Mouse (Mus musculus) neural tube, embryonic 10.5 days (tissue): ENCODE data around the gene Otud1.

ENCODE experiments used
- DNase-seq: peaks from one replicate; pipeline ENCODE4 v3.0.0-alpha.2; 2017; ENCODE audit warnings: low spot score; ENCODE audit errors: extremely low spot score

Otud1 gene

DNA sequence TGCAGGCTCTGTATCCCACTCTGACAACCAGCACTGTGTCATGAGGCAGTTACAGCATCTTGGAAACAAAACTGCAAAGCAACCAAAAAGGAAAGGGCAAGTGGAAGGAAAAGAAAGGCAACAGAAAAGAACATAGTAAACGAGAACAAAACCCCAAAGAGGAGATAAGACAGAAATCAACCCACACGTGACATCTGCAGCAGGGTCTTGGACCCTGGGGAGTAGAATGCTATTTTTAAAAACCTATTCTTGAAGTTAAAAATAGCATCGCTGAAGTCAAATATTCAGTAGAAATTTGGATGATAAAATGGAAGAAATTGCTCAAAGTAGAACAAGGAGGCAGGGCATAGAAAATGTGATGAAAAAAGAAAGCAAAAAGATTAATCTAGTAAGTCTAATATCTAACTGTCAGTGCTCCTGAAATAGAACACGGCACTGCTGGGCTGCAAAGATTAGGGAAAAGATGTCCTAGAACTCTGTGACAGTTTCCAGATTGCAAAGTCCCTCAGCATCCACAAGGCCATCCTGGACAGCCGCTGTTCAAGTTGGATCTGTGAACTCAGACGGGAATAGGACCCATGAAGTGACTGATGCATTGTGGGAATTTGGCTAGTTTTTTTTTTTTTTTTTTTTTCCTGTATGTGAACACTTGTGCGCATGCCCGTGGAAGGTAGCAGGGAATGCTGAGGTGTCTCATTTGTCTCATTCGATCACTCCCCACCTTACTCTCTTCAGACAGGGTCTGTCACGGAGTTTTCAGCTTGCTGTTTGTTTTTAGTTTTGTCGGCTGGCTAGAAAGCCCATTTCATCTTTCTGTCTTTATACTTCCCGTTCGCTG lies 13.5 kb downstream of the Otud1 start:
- DNase-seq = no peak

DNA sequence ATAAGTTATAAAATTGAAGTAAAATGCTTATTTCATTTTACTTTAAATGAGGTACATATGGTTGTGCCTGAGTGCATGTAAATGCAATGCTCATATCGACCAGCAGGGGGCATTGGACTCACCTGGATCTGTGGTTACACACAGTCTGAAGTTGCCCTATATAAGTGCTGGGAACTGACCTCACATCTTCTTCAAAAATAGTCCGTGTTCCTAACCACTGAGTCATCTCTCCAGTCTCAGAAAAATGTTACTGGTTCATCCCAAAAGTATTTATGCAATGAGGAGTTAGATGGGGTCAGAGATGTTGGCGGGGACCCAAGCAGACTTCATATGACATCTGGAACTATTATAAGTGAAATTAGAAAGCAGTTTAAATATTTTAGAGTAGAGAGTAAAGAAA lies 25.4 kb downstream of the Otud1 start:
- no peak for DNase-seq

DNA sequence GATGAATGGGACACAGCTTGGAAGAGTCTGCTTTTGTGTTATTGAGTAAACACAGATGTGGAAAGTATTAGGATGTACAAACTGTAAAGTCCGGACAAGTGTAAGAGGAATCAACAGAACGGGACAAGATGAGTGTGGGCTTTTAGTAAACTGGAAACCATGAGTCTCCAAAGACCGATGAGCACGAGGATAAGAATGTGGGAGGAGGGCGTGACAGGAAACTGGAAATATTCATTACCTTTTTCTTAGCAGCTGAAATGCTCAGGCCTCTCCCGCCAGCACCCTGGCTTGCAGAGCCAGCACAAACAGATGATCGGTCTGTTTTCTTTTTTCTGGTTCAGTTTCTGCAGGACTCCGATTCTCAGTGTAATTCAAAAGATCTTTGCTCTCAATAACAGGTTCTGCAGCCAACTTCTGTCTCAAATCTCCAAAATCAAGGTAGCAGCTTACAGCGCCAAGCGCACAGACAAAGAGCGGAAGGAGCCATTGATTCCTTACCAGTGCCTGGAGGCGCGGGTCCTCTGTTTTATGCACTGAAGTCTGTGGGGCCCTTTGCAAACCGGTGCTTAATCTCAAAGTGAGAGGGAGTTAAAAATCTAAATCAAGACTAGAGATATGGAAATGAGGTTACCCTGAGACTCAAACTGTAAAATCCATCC lies 28.1 kb downstream of the Otud1 start:
- DNase-seq = no peak

DNA sequence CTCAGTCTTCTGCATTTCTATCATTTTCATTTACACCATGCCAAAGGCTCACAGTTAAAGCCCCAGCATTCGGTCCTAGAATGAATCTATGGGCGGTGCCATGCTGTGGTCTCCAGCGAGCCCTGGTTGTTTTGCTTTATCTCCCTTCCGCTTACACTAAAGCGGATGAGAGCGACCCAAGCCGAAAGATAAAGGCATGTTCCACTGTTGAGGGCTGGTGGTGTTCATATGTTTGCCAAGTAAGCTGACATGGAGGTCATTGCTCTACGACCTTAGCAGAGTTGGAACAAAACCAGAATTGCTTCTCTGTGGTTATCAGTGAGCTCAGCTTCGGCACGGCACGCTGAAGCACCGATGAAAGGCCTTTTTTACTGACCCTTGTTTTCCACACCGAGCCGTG lies 32.5 kb downstream of the Otud1 start:
- no peak for DNase-seq

DNA sequence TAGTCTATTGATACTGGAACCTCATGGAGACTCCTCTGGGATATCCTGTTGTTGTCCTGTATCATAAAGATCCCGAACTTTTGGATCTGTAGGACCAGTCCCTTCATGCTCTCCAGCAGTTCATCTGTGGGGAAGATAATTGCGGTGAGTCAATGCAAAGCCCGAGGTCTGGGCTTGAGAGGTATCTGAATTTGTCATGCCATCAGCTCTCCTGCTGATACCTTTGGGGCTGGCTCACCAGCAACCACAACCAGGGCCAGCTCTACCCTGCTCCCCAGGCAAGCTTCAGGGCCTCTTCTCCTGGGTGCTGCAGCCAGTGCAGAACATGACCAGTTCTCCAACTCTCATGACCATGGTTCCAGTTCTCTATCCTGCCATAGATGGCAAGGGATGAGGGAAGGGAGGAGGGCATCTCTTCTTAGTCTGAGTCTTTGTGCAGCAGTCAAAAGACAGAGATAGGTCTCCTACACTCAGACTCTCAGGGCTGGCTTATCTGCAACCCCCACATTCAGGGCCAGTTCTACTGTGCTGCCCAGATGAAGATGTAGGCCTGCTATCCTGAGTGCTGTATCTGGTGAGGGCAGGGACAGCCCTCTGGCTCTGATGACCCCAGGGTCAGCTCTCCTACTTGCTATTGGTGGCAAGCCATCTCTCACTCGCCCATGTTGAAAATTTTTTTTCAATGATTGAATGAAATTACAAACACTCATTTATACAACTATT lies 42.2 kb downstream of the Otud1 start:
- DNase-seq = no peak

DNA sequence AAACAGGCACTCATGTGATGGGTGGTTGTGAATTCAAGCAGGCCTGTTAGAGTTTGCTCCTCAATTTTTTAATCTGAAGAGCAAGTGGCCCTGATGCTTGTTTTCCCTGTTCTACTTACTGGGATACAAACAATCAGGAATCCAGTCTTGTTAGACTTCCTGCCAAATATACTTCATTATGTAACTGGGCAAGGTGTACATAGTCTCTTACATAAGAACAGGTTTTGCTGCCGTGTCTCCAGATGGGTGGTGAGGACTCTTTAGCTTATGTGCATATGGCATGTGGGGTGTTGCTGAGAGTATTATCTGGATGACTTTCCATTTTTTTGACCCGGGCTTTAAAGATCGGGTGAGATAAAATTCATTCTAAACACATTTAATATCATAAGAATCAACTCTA lies 43.8 kb downstream of the Otud1 start:
- no peak for DNase-seq

DNA sequence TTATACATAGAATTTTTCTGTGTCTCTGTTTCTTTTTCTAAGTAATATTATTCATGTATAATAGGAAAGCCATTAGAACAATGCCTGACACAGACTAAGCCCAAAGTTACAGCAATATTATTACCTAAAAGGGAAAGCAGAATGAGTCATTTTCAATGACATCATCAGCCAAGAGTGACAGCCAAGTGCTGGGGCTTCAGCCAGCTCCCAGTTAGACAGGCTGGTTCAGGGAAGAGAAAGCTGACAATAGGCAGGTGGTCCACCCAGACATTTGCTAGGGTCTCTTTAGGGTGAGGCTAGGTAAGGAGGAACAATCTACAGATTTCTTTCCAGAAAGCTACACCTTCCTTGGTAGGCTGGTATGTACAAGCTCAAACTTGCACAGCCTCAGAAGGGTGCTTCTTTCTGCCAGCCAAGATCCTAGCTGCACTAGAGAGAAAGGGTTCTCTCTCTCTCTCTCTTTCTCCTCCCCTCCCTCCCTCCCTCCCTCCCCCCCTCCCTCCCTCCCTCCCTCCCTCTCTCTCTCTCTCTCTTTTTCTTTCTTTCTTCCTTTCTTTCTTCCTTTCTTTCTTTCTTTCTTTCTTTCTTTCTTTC lies 45.6 kb downstream of the Otud1 start:
- no peak for DNase-seq

DNA sequence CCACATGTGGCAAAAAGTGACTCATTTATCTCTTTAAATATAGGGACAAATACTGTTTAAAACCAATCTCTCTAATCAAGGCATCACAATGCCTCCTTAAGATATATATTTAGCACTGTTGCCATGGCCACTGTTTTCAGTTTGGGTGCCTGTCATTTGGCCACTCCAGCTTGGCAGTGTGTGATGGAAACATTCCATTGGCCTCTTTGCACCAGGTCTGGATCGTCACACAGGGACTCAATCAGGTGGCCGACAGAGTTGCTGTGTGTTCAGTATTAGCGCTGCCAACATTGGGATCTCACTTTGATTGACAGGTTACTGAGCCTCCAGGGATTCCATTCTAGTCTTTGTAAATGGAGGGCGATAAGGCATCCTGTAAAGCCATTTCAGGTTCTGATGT lies 46.1 kb downstream of the Otud1 start:
- no peak for DNase-seq

DNA sequence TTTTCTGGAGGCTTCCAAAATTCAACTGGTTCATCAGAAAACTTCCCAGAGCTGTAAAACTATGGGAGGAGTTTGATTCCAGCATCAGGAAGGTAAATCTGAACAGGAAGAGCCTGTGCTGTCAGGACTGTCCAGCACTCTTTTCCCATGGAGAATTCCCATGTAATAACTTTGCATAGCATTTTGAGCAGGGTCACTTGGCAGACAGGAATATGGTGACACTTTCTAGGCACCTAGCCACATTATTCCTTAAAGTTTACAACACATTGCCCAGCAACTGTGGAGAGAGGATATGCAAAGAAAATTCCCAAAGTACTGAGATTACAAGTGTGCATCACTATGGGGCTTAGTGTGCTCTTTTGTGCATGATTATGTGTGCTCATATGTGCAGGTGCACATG lies 46.7 kb downstream of the Otud1 start:
- no peak for DNase-seq

DNA sequence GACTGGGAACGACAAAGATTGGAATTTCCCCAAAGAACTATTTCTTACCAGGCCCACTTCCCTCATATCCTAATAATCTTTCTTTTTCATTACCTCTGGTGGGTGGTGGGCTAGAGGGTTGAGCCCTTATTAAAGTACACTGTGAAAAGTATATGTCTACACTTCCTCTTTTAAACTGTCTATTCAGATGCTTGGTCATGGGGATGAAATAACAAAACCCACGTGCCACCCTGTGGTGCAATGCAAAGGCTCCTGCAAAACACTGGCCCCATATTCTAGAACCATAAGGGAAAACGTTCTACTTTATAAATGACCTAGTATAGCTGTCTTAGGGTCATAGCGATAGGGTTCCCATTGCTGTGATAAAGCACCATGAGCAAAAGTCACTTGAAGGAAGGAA lies 49.3 kb downstream of the Otud1 start:
- no peak for DNase-seq
